Mouse (Mus musculus): ENCODE data around the gene Gm11568. TPM values are rescaled to one million over a fixed set of nuclear protein-coding genes. Genes with fewer than 3 reads are reported as not detected.
"Not testable (repeated sequence)": the region's sequence is repeated elsewhere in the genome, so short reads cannot be mapped to it uniquely, and the experiment has no call there.

The Gm11568 gene
- polyA plus RNA-seq (2014; fragmentation: Nextera tagmentation; extraction: Ambion mirVana) = not detected in 2 replicates

- no peak for ATAC-seq (ENCODE audit: insufficient number of reproducible peaks, low FRiP score, low TSS enrichment, low read depth)
- Histone ChIP-seq H3K4me2 (ENCODE audit: low read depth, severe bottlenecking) (no peak within 1 kb of the TSS), H3K27me3 (ENCODE audit: control insufficient read depth, insufficient read depth, low read length) (no peaks in the 10 kb centered on the region), H3K27ac (replicated peaks; ENCODE audit: low read depth, low read length) (no peak within 1 kb of the TSS), H3K4me1 (ENCODE audit: control insufficient read depth, insufficient read depth, low read length) (no peaks in the 10 kb centered on the region), H3K36me3 (ENCODE audit: control insufficient read depth, insufficient read depth, low read length) (no peaks in the 10 kb centered on the region), H3K9me3 (ENCODE audit: control insufficient read depth, low read length) (no peaks in the 10 kb centered on the region), H3K4me3 (ENCODE audit: low read depth, low read length) (no peak within 1 kb of the TSS), H3K9ac (ENCODE audit: low read length) (no peak within 1 kb of the TSS)
- DNase-seq (ENCODE audit: low spot score) = no peak
- 88% methylated on average over 2 of the region's 2 CpGs for WGBS
Measured at GRCm38 (mm10) chr11:99857617-99858016, at the start of gene Gm11568. Gm11568 (plus strand) TSS chr11:99857917.

GRCm38 (mm10) chr11:99809792-99810191 is 47.9 kb upstream of the Gm11568 start, which contains the start of gene Krtap4-13:
Krtap4-13 (minus strand) TSS chr11:99809892.
- H3K36me3 ChIP-seq (ENCODE audit: control insufficient read depth, insufficient read depth, low read length); ATAC-seq (ENCODE audit: insufficient number of reproducible peaks, low FRiP score, low TSS enrichment, low read depth); DNase-seq (ENCODE audit: low spot score); H3K9me3 ChIP-seq (ENCODE audit: control insufficient read depth, low read length); H3K4me1 ChIP-seq (ENCODE audit: control insufficient read depth, insufficient read depth, low read length); H3K27ac ChIP-seq (replicated peaks; ENCODE audit: low read depth, low read length); H3K27me3 ChIP-seq (ENCODE audit: control insufficient read depth, insufficient read depth, low read length); H3K9ac ChIP-seq (ENCODE audit: low read length); H3K4me3 ChIP-seq (ENCODE audit: low read depth, low read length); H3K4me2 ChIP-seq (ENCODE audit: low read depth, severe bottlenecking): not testable (repeated sequence)

- WGBS = 90% methylated on average over 2 of the region's 2 CpGs
- not testable (repeated sequence) for H3K4me1 ChIP-seq (ENCODE audit: control insufficient read depth, insufficient read depth, low read length); ATAC-seq (ENCODE audit: insufficient number of reproducible peaks, low FRiP score, low TSS enrichment, low read depth); H3K4me3 ChIP-seq (ENCODE audit: low read depth, low read length); H3K9me3 ChIP-seq (ENCODE audit: control insufficient read depth, low read length); H3K9ac ChIP-seq (ENCODE audit: low read length); H3K27me3 ChIP-seq (ENCODE audit: control insufficient read depth, insufficient read depth, low read length); H3K36me3 ChIP-seq (ENCODE audit: control insufficient read depth, insufficient read depth, low read length); H3K27ac ChIP-seq (replicated peaks; ENCODE audit: low read depth, low read length); H3K4me2 ChIP-seq (ENCODE audit: low read depth, severe bottlenecking); DNase-seq (ENCODE audit: low spot score)
Measured at GRCm38 (mm10) chr11:99815566-99815965, 42.2 kb upstream of the Gm11568 start, which contains the start of gene Gm11564. Gm11564 (minus strand) TSS chr11:99815666.

DNA sequence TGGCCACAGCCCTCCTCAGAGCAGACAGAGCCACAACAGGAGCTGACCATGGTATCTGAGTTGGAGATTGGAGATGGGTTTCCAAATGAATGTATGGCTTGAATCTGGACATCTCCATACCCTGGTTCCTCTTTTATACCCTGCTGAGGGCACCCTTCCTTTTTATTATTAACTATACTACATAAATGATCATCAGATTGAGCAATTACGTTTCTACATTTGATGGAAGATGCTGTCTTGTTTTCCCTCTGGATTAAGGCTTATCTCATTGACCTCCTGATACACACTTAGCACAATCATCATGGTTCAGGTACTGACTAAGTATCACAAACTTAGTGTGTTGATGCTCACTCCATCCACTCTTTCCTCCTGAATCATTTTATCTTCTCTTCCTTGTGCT is 19.8 kb upstream of the Gm11568 start, which contains the start of gene 2300003K06Rik:
TSS of gene 2300003K06Rik (minus strand) at position 101 of the 400 bp plus-strand sequence.
- WGBS = 80% methylated on average over 1 of the region's 1 CpGs
- no peak for DNase-seq (ENCODE audit: low spot score)
- no peak for ATAC-seq (ENCODE audit: insufficient number of reproducible peaks, low FRiP score, low TSS enrichment, low read depth)
- no peaks in the 10 kb centered on the region for H3K4me1 ChIP-seq (ENCODE audit: control insufficient read depth, insufficient read depth, low read length)
- no peak within 1 kb of the TSS for H3K4me2 ChIP-seq (ENCODE audit: low read depth, severe bottlenecking)
- no peak within 1 kb of the TSS for H3K9ac ChIP-seq (ENCODE audit: low read length)
- H3K27ac ChIP-seq (replicated peaks; ENCODE audit: low read depth, low read length) = no peak within 1 kb of the TSS
- no peak within 1 kb of the TSS for H3K4me3 ChIP-seq (ENCODE audit: low read depth, low read length)
- no peaks in the 10 kb centered on the region for H3K9me3 ChIP-seq (ENCODE audit: control insufficient read depth, low read length)
- H3K36me3 ChIP-seq (ENCODE audit: control insufficient read depth, insufficient read depth, low read length) = no peaks in the 10 kb centered on the region
- no peaks in the 10 kb centered on the region for H3K27me3 ChIP-seq (ENCODE audit: control insufficient read depth, insufficient read depth, low read length)

DNA sequence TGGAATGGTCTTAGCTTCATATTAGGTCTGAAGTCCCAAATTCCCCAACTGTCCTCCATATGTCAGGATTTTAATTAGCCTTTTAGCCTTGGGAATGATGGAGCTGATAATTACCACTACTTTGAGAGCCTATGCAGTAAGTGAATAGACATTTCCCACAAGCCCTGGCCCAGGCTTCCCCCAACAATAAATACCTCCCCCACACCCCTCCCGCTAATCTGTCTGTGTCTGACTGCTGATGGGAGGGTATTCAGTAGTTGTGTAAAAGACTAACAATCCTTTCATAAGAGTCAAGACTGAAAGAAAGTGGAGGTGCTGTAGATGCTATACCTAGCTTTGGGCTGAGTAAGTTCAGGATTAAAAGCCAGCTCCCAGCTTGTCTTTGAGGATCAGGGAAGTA is 15.5 kb upstream of the Gm11568 start:
- no peaks in the 10 kb centered on the region for H3K9me3 ChIP-seq (ENCODE audit: control insufficient read depth, low read length)
- no peak overlapping the region for H3K4me3 ChIP-seq (ENCODE audit: low read depth, low read length)
- H3K9ac ChIP-seq (ENCODE audit: low read length) = no peak overlapping the region
- H3K4me1 ChIP-seq (ENCODE audit: control insufficient read depth, insufficient read depth, low read length) = no peaks in the 10 kb centered on the region
- H3K4me2 ChIP-seq (ENCODE audit: low read depth, severe bottlenecking) = no peak overlapping the region
- no peaks in the 10 kb centered on the region for H3K36me3 ChIP-seq (ENCODE audit: control insufficient read depth, insufficient read depth, low read length)
- no peaks in the 10 kb centered on the region for H3K27me3 ChIP-seq (ENCODE audit: control insufficient read depth, insufficient read depth, low read length)
- no peak overlapping the region for H3K27ac ChIP-seq (replicated peaks; ENCODE audit: low read depth, low read length)
- no peak for ATAC-seq (ENCODE audit: insufficient number of reproducible peaks, low FRiP score, low TSS enrichment, low read depth)
- no peak for DNase-seq (ENCODE audit: low spot score)
- 35% methylated on average over 1 of the region's 1 CpGs for WGBS

GRCm38 (mm10) chr11:99846746-99847145 is 11.0 kb upstream of the Gm11568 start:
- Histone ChIP-seq H3K27ac (replicated peaks; ENCODE audit: low read depth, low read length) (no peak overlapping the region), H3K4me2 (ENCODE audit: low read depth, severe bottlenecking) (no peak overlapping the region)
- WGBS = 90% methylated on average over 2 of the region's 2 CpGs

DNA sequence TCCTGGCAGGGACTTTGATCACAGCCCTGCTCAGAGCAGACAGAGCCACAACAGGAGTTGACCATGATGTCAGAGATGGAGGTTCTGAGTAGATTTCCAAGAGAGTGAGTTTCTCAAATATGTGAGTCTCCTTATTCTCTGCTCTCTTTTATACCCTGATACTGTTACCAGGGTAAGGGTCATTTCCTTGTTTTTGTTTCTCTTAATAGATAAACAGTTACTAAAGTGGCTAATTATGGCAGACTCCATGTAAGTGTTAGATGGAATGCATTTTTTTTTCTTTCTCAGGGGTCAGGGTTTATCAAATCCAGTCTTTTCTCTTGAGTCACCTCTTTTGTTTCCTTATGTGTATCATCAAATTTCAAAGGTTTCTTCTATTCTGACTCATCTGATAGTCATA is 6.2 kb upstream of the Gm11568 start, which contains the start of gene Krtap4-16:
TSS of gene Krtap4-16 (minus strand) at position 101 of the 400 bp plus-strand sequence.
- H3K27ac ChIP-seq (replicated peaks; ENCODE audit: low read depth, low read length) = no peak within 1 kb of the TSS
- no peaks in the 10 kb centered on the region for H3K27me3 ChIP-seq (ENCODE audit: control insufficient read depth, insufficient read depth, low read length)
- no peaks in the 10 kb centered on the region for H3K36me3 ChIP-seq (ENCODE audit: control insufficient read depth, insufficient read depth, low read length)
- H3K9ac ChIP-seq (ENCODE audit: low read length) = no peak within 1 kb of the TSS
- DNase-seq (ENCODE audit: low spot score) = no peak
- no peaks in the 10 kb centered on the region for H3K4me1 ChIP-seq (ENCODE audit: control insufficient read depth, insufficient read depth, low read length)
- H3K4me3 ChIP-seq (ENCODE audit: low read depth, low read length) = no peak within 1 kb of the TSS
- ATAC-seq (ENCODE audit: insufficient number of reproducible peaks, low FRiP score, low TSS enrichment, low read depth) = no peak
- no peak within 1 kb of the TSS for H3K4me2 ChIP-seq (ENCODE audit: low read depth, severe bottlenecking)
- H3K9me3 ChIP-seq (ENCODE audit: control insufficient read depth, low read length) = no peaks in the 10 kb centered on the region

More at GRCm38 (mm10) chr11:99846746-99847145, 11.0 kb upstream of the Gm11568 start:
- Histone ChIP-seq H3K9ac (ENCODE audit: low read length) (no peak overlapping the region), H3K9me3 (ENCODE audit: control insufficient read depth, low read length) (no peaks in the 10 kb centered on the region), H3K27me3 (ENCODE audit: control insufficient read depth, insufficient read depth, low read length) (no peaks in the 10 kb centered on the region), H3K36me3 (ENCODE audit: control insufficient read depth, insufficient read depth, low read length) (no peaks in the 10 kb centered on the region), H3K4me1 (ENCODE audit: control insufficient read depth, insufficient read depth, low read length) (no peaks in the 10 kb centered on the region), H3K4me3 (ENCODE audit: low read depth, low read length) (no peak overlapping the region)
- DNase-seq (ENCODE audit: low spot score) = no peak
- ATAC-seq (ENCODE audit: insufficient number of reproducible peaks, low FRiP score, low TSS enrichment, low read depth) = no peak

- ATAC-seq (ENCODE audit: insufficient number of reproducible peaks, low FRiP score, low TSS enrichment, low read depth) (no peak), DNase-seq (ENCODE audit: low spot score) (no peak)
- Histone ChIP-seq H3K9me3 (ENCODE audit: control insufficient read depth, low read length) (no peaks in the 10 kb centered on the region), H3K27me3 (ENCODE audit: control insufficient read depth, insufficient read depth, low read length) (no peaks in the 10 kb centered on the region), H3K4me2 (ENCODE audit: low read depth, severe bottlenecking) (no peak overlapping the region), H3K4me1 (ENCODE audit: control insufficient read depth, insufficient read depth, low read length) (no peaks in the 10 kb centered on the region), H3K9ac (ENCODE audit: low read length) (no peak overlapping the region), H3K36me3 (ENCODE audit: control insufficient read depth, insufficient read depth, low read length) (no peaks in the 10 kb centered on the region), H3K27ac (replicated peaks; ENCODE audit: low read depth, low read length) (no peak overlapping the region), H3K4me3 (ENCODE audit: low read depth, low read length) (no peak overlapping the region)
- 63% methylated on average over 3 of the region's 3 CpGs for WGBS
Measured at GRCm38 (mm10) chr11:99854121-99854520, 3.6 kb upstream of the Gm11568 start.

- WGBS = 87% methylated on average over 2 of the region's 2 CpGs
- no peaks in the 10 kb centered on the region for H3K9me3 ChIP-seq (ENCODE audit: control insufficient read depth, low read length)
- H3K4me3 ChIP-seq (ENCODE audit: low read depth, low read length) = no peak overlapping the region
- DNase-seq (ENCODE audit: low spot score) (no peak), ATAC-seq (ENCODE audit: insufficient number of reproducible peaks, low FRiP score, low TSS enrichment, low read depth) (no peak)
- H3K36me3 ChIP-seq (ENCODE audit: control insufficient read depth, insufficient read depth, low read length) = no peaks in the 10 kb centered on the region
- H3K27me3 ChIP-seq (ENCODE audit: control insufficient read depth, insufficient read depth, low read length) = no peaks in the 10 kb centered on the region
- no peaks in the 10 kb centered on the region for H3K4me1 ChIP-seq (ENCODE audit: control insufficient read depth, insufficient read depth, low read length)
- no peak overlapping the region for H3K9ac ChIP-seq (ENCODE audit: low read length)
- H3K27ac ChIP-seq (replicated peaks; ENCODE audit: low read depth, low read length) = no peak overlapping the region
- no peak overlapping the region for H3K4me2 ChIP-seq (ENCODE audit: low read depth, severe bottlenecking)
Measured at GRCm38 (mm10) chr11:99858761-99859160, 1.0 kb downstream of the Gm11568 start.

All from limb, embryonic 11.5 days (tissue).